Mouse (Mus musculus) spleen, postnatal 10 days (tissue): ENCODE measurements around the gene Dmrt2.

ENCODE experiments used
- DNase-seq, 2 experiments: peaks; one replicate each; pipeline ENCODE4 v3.0.0; 2021 to 2022; ENCODE audit warnings: low spot score in 2 of 2

The Dmrt2 gene

DNA sequence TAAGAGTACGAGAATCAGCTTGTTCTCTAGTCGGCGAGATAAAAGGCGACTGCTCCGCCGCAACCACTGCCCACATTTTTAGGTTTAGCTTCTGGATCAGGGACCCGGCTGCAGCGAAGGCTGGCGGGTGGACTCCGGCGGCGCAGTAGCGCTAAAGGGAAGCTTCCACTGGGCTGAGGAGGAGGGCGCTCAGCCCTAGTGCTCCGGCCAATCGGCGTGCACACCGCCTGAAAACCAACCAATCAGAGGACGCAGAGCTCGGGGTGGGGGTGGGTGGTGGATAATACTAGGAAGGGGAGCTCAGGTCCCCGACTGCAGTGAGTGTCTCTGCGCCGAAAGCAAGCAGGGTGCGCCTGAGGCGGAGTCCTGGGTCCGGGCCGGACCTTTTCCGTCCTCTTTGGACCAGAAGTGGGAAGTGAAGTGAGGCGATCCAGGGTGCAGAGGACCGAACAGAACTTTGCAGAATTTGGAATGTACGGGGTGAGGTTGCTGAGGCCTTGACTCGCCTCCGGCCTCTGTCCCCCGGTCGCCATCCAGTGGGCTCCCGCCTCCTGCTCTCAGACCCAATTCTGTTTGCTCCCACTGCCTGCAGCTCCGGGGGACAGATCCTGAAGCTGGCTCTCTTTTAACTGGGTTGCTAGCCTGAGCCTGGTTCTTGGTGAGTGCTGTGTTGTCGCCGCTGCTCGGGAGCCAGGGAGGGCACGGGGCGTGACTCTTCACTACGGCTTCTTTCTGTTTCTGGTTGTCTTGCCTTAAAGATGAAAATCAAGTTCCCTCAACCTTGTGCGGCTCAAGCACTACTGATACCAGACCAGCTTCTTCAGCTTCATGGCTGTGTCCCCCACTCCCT lies at the start of gene Dmrt2:
TSS of gene Dmrt2 (plus strand) at position 311 of the 850 bp plus-strand sequence.
- peak in 1 of 2 experiments; percentile 43 for DNase-seq

GRCm38 (mm10) chr19:25628490-25628889 lies 43.7 kb upstream of the Dmrt2 start:
- peak in 1 of 2 experiments; percentile 64 for DNase-seq

DNA sequence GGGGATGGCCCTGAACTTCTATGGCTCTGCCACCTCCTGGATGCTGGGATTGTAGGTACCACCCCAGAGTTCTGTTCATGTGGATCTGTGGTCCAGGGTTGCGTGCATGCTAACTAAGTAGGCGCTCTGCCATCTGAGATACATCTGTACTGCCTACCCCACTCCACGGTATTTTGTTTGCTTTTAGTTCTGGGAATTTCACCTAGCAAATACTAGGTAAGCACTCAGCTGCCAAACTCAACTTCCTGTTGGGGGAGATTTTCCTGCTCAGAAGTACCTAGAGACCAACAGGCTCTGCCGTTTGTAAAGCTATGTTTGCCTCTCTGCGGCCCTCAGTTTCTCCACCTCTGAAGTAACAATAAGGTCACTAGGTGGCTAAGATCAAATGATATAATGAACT lies 37.1 kb upstream of the Dmrt2 start:
- DNase-seq = no peak

GRCm38 (mm10) chr19:25635622-25636244 lies 36.5 kb upstream of the Dmrt2 start:
- peak in 1 of 2 experiments; percentile 50 for DNase-seq

GRCm38 (mm10) chr19:25638766-25639361 lies 33.3 kb upstream of the Dmrt2 start:
- DNase-seq = no peak

GRCm38 (mm10) chr19:25641786-25642185 lies 30.4 kb upstream of the Dmrt2 start:
- DNase-seq = no peak

GRCm38 (mm10) chr19:25647136-25647535 lies 25.1 kb upstream of the Dmrt2 start:
- no peak for DNase-seq

GRCm38 (mm10) chr19:25648701-25649100 lies 23.5 kb upstream of the Dmrt2 start:
- no peak for DNase-seq

DNA sequence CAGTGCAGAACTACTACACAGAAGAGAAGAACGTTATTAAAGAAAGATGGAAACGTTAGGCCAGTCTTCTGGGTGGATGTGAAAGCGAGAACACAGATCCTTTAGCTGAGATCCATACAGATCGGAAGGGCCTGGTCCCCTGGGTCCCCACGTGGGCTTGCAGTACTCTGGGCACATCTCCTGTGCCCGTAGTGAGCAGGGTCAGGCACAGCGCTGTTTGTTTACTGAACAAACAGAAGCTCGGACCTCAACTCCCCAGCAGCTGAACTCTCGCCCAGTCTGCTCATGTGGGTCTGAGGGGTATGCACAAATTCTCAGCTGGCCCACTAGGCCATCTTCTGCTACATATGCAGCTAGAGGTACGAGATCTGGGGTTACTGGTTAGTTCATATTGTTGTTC lies 21.7 kb upstream of the Dmrt2 start:
- no peak for DNase-seq

- no peak for DNase-seq
These were observed 19.7 kb upstream of the Dmrt2 start for GRCm38 (mm10) chr19:25652560-25652959.

DNA sequence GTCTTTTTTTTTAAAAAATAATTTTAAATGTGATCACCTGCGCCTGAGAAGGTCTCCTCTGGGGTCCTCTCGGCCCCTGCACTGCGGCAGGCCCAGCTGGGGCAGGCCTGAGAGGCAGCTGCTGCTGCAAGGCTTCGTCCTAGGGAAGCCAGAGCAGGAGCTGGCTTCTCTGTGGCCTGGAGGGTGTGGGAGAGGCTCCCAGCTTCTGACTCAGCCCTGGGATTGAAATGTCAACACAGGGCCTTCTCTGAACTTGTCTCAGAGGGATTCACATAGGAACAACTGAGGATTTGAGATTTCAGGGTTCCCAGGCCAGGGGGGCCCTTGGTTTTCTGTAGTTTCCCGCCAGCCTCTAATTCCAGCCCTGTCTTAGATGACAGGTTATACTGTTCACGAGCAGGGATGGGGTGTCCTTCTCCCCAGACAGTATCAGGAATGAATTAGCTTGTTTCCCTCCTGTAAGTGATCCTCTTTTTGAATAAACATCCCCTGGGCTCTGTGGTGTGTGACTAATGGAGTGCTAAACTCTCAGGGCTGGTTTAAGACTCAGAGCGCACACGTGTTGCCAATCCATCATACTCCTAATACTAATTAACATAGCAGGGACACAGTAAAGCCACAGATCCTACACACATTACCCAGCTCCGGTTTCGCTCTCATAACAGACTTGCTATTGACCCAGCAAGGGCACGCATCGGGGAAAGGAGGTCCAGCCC lies 18.0 kb upstream of the Dmrt2 start:
- DNase-seq = no peak

DNA sequence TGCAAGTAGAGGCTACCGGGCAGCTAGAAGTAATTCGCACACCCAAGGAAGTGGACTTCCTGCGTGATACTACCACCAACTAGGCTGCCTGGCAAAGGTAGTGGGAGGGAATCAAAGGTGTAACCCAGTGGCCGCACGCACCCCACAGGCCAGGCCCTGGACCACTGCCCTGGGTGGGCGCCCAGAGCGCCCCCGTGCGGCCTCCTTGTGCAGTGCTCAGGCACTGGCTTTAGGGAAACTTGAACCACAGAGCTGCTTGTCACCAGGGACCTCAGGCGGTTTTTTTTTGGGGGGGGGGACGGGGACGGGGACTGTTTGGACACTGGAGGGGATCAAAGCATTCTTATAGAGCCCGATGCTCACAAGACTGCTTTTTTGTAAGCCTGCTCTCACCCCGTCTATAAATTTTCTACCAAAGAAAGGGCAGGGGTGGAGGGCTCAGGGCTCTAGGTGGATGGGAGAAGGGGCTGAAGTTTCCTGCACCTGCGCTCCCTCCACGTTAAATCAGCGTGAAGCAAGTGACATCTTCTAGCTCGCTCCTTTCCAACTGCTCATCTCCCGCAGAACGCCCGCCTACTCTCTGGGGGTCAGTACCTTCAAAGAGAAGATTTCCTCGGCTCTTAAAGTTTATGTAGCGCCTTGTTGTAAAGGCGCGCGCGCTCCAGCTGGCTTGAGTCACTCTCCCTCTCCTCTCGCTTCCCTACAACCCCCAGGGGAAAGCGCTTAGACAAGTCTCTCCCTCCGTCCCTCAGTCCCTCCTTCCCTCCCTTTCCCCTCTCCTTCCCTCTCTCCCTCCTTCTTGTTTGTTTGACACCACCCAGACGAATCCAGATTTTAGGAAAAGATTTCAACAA lies 6.5 kb upstream of the Dmrt2 start:
- no peak for DNase-seq

- no peak for DNase-seq
These were observed 4.4 kb upstream of the Dmrt2 start for GRCm38 (mm10) chr19:25667836-25668235.

- no peak for DNase-seq
These were observed 2.5 kb upstream of the Dmrt2 start for GRCm38 (mm10) chr19:25669593-25670248.

DNA sequence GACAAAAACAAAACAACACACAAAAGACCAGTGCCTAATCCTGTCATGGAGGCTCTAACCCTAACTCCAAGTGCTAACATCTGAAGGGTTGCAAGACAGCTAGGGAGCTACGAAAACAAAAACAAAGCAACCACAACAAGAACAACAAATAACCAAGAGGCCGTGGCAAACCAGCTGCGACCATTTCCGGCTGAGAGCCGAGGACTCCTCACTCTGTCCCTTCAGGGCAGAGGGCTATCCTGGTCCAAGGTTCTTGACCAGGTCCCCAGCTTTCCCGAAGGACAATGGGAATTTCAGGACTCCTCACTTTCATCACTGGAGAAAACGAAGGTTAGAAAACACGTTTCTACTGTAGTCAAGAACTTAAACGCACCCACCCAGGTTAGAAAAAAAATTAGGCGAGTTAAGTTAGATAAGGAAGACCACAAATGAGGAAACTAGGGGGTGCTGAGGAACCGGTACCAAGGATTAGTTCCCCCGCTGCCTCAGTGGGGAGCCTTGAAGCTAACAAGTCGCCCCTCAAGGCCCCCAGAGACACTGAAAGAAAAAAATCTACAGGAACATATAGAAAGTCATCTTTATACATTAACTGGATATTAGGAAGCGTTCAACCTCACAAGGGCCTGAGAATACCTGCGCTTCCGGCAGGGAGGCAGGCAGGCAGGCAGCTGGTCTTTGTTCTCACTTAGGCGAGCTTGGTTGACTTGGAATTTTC lies 1.5 kb upstream of the Dmrt2 start:
- no peak for DNase-seq

DNA sequence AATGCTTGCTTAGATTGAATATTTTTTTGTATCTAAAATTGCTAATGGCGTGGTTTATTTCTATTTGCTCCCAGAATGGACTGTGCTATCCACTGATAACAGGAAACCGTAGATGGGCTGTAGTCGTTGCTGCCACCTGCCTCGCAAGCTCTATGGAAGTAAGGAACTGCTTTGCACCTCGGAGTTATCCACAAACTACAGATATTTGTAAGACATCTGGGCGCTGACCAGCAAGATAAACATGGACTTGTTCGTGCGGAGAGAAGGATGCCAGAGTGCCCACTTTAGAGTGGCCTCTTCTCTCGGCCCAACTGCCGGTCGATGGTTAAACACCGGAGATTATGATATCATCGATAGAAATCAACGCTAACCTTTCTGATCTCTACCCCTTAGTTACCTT lies 530 bp upstream of the Dmrt2 start:
- no peak for DNase-seq

DNA sequence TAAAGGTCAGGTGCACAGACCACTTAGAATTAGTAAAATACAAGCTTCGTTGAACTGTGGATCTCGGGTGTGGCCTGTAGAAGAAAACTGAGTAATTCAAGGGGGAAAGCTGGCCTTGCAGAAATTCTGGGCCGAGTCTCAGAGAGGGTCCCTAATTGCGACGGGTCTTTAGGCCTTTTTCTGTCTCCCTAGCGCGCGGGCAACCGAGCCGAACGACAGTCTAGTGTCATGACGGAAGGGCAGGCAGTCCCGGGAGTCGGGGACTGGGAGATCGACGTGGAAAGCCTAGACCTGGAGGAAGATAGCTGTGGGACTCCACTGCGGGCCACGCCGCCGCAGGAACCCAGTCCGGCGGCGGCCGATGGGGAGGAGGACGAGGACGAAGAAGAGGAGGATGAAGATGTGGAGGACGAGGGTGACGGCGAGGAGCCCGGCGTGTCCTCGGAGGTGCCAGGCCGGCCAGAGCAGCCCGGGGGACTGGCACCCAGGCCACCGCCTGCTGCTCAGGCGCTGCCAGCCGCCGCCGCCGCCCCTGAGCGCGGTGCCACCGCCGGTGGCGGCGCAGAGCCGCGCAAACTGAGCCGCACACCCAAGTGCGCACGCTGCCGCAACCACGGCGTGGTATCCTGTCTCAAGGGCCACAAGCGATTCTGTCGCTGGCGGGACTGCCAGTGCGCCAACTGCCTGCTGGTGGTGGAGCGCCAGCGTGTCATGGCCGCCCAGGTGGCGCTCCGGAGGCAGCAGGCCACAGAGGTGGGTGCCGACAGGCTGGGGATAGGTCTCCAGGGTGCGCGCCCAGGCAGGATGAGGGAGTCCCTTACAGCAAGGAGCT lies 1.2 kb downstream of the Dmrt2 start:
- peak in 1 of 2 experiments; percentile 20 for DNase-seq

GRCm38 (mm10) chr19:25674056-25674420 lies 1.8 kb downstream of the Dmrt2 start:
- no peak for DNase-seq

- no peak for DNase-seq
These were observed 2.5 kb downstream of the Dmrt2 start for GRCm38 (mm10) chr19:25674744-25675143.
